Mouse (Mus musculus) myocyte (in vitro differentiated cells): ENCODE measurements around the gene Fhl2.

Experiments
- CEBPB ChIP-seq: IDR thresholded peaks from 2 replicates; pipeline ENCODE4 v1.6.1; 2011; ENCODE audit warnings: mild to moderate bottlenecking, moderate library complexity; ENCODE audit not compliant: poor library complexity, insufficient read depth, severe bottlenecking
- MAX ChIP-seq: IDR thresholded peaks from one replicate; pipeline ENCODE4 v1.6.1; 2011; ENCODE audit warnings: low read depth, mild to moderate bottlenecking, control low read depth
- POLR2A ChIP-seq: IDR thresholded peaks from one replicate; pipeline ENCODE4 v1.6.1; 2011; ENCODE audit warnings: low read depth, mild to moderate bottlenecking, control low read depth, moderate library complexity; ENCODE audit not compliant: insufficient read length
- POLR2AphosphoS2 ChIP-seq: IDR thresholded peaks from one replicate; pipeline ENCODE4 v1.6.1; 2011; ENCODE audit warnings: low read depth, control low read depth; ENCODE audit not compliant: insufficient read length
- TCF12 ChIP-seq: IDR thresholded peaks from one replicate; pipeline ENCODE4 v1.6.1; 2011; ENCODE audit warnings: mild to moderate bottlenecking, control low read depth; ENCODE audit not compliant: poor library complexity, insufficient read depth, severe bottlenecking
- TCF3 ChIP-seq: IDR thresholded peaks from one replicate; pipeline ENCODE4 v1.6.1; 2011; ENCODE audit warnings: low read depth, control low read depth; ENCODE audit not compliant: insufficient read length
- USF1 ChIP-seq: IDR thresholded peaks from one replicate; pipeline ENCODE4 v1.6.1; 2011; ENCODE audit warnings: low read depth, mild to moderate bottlenecking, control low read depth, moderate library complexity

GRCm38 (mm10) chr1:43131591-43131990 is 65.2 kb downstream of the Fhl2 start:
- TF ChIP-seq CEBPB (no peak), POLR2A (no peak), POLR2AphosphoS2 (no peak), TCF3 (no peak), TCF12 (no peak), USF1 (no peak), MAX (no peak)
